Mouse (Mus musculus) testis, adult 2 months (tissue): ENCODE data around the gene Enho.

Experiments
- CTCF ChIP-seq: fragments of 200-500 bp; IDR thresholded peaks from 2 replicates; pipeline ENCODE4 v1.5.1; 2012; ENCODE audit warnings: low read depth, mild to moderate bottlenecking, inconsistent platforms, low read length, moderate library complexity; ENCODE audit not compliant: control insufficient read depth, insufficient read depth, insufficient replicate concordance
- POLR2A ChIP-seq: fragments of 200-500 bp; IDR thresholded peaks from 2 replicates; pipeline ENCODE4 v1.6.1; 2012; ENCODE audit warnings: low read depth, mild to moderate bottlenecking, inconsistent platforms, low read length, moderate library complexity; ENCODE audit not compliant: control insufficient read depth

GRCm38 (mm10) chr4:41636882-41637635 is 3.1 kb downstream of the Enho start:
- TF ChIP-seq POLR2A: no peak
- TF ChIP-seq CTCF: no peak
